Mouse (Mus musculus) lung, postnatal 25 days (tissue): ENCODE data around the gene Fastk.

Source experiments
- DNase-seq: peaks from one replicate; pipeline ENCODE4 v3.0.0; 2022; ENCODE audit warnings: low spot score

The Fastk gene

GRCm38 (mm10) chr5:24444746-24445427 is at the start of gene Fastk:
Gene Fastk, minus strand, starts transcription at chr5:24445287.
- peak; percentile 94 for DNase-seq

- DNase-seq = peak; percentile 51
These were observed 47.6 kb upstream of the Fastk start for GRCm38 (mm10) chr5:24492546-24493285.

- no peak for DNase-seq
These were observed 45.4 kb upstream of the Fastk start for GRCm38 (mm10) chr5:24490413-24490920.

- no peak for DNase-seq
These were observed 41.7 kb upstream of the Fastk start for GRCm38 (mm10) chr5:24486738-24487137.

- DNase-seq = peak; percentile 88
These were observed 41.0 kb upstream of the Fastk start for GRCm38 (mm10) chr5:24486097-24486496.

GRCm38 (mm10) chr5:24484963-24485362 is 39.9 kb upstream of the Fastk start:
- DNase-seq = no peak

GRCm38 (mm10) chr5:24483326-24483725 is 38.2 kb upstream of the Fastk start:
- DNase-seq = peak; percentile 64

GRCm38 (mm10) chr5:24482247-24483079 is 37.4 kb upstream of the Fastk start:
- DNase-seq = no peak

GRCm38 (mm10) chr5:24481647-24482046 is 36.6 kb upstream of the Fastk start:
- peak; percentile 55 for DNase-seq

GRCm38 (mm10) chr5:24477909-24478308 is 32.8 kb upstream of the Fastk start:
- DNase-seq = no peak

GRCm38 (mm10) chr5:24475476-24476241 is 30.6 kb upstream of the Fastk start:
- peak; percentile 94 for DNase-seq

- no peak for DNase-seq
These were observed 29.7 kb upstream of the Fastk start for GRCm38 (mm10) chr5:24474723-24475261.

- DNase-seq = peak; percentile 81
These were observed 29.1 kb upstream of the Fastk start for GRCm38 (mm10) chr5:24474025-24474722.

- no peak for DNase-seq
These were observed 28.0 kb upstream of the Fastk start for GRCm38 (mm10) chr5:24472884-24473619.

GRCm38 (mm10) chr5:24470600-24470999 is 25.5 kb upstream of the Fastk start:
- peak; percentile 83 for DNase-seq

GRCm38 (mm10) chr5:24466762-24467161 is 21.7 kb upstream of the Fastk start:
- DNase-seq = no peak

- DNase-seq = no peak
These were observed 10.5 kb upstream of the Fastk start for GRCm38 (mm10) chr5:24455613-24456012.

GRCm38 (mm10) chr5:24455076-24455475 is 10.0 kb upstream of the Fastk start:
- no peak for DNase-seq

GRCm38 (mm10) chr5:24453985-24454303 is 8.9 kb upstream of the Fastk start:
- DNase-seq = no peak
